Mouse (Mus musculus): ENCODE measurements around the gene 1700024B05Rik.
"Not testable (repeated sequence)": the region's sequence is repeated elsewhere in the genome, so short reads cannot be mapped to it uniquely, and the experiment has no call there.

The 1700024B05Rik gene

GRCm38 (mm10) chr14:41943695-41944094, at the start of gene 1700024B05Rik:
Gene 1700024B05Rik (plus strand): TSS chr14:41943995.
- not testable (repeated sequence) for DNase-seq

- DNase-seq = not testable (repeated sequence)
Measured at GRCm38 (mm10) chr14:41907190-41907589, 36.6 kb upstream of the 1700024B05Rik start, which contains the start of gene Gm7980. Gene Gm7980 (minus strand): TSS chr14:41907290.

- not testable (repeated sequence) for DNase-seq
Measured at GRCm38 (mm10) chr14:41924649-41925048, 19.1 kb upstream of the 1700024B05Rik start, which contains the start of gene 1700049E17Rik1. Gene 1700049E17Rik1 (plus strand): TSS chr14:41924949.

- not testable (repeated sequence) for DNase-seq
Measured at GRCm38 (mm10) chr14:41964095-41964494, 20.3 kb downstream of the 1700024B05Rik start.

GRCm38 (mm10) chr14:41967827-41968226, 24.0 kb downstream of the 1700024B05Rik start, which contains the start of gene Gm6401:
Gene Gm6401 (minus strand): TSS chr14:41967927.
- DNase-seq = not testable (repeated sequence)

GRCm38 (mm10) chr14:41968596-41968995, 24.8 kb downstream of the 1700024B05Rik start:
- not testable (repeated sequence) for DNase-seq

- not testable (repeated sequence) for DNase-seq
Measured at GRCm38 (mm10) chr14:41983225-41983624, 39.4 kb downstream of the 1700024B05Rik start, which contains the start of gene Gm3543. Gene Gm3543 (minus strand): TSS chr14:41983325.

Data from cerebellum, adult 9-10 months (tissue).